Mouse (Mus musculus) embryonic facial prominence, embryonic 15.5 days (tissue): ENCODE results near the gene Fosl2. TPM values are rescaled to one million over a fixed set of nuclear protein-coding genes. Genes with fewer than 3 reads are reported as not detected.

Experiments used
- ATAC-seq: fragments of 200-750 bp; cut with Nextera tagmentation; 2 replicates; pipeline ENCODE4 v1.8.0; 2017; ENCODE audit warnings: low read depth, moderate TSS enrichment; ENCODE audit not compliant: insufficient number of reproducible peaks, low FRiP score, low TSS enrichment
- H3K27ac ChIP-seq: fragments of 300-500 bp; sonication (generic); replicated peaks from 2 replicates; pipeline ENCODE4 v1.5.1; 2015; ENCODE audit warnings: mild to moderate bottlenecking, inconsistent platforms
- H3K27me3 ChIP-seq: fragments of 300-500 bp; sonication (generic); 2 replicates; pipeline ENCODE4 v1.6.1; 2015; ENCODE audit warnings: inconsistent platforms
- H3K36me3 ChIP-seq: fragments of 300-500 bp; sonication (generic); 2 replicates; pipeline ENCODE4 v1.6.1; 2015; ENCODE audit warnings: mild to moderate bottlenecking, inconsistent platforms
- H3K4me1 ChIP-seq: fragments of 300-500 bp; sonication (generic); 2 replicates; pipeline ENCODE4 v1.6.1; 2015; ENCODE audit warnings: inconsistent platforms
- H3K4me2 ChIP-seq: fragments of 300-500 bp; sonication (generic); replicated peaks from 2 replicates; pipeline ENCODE4 v1.6.1; 2015; ENCODE audit warnings: mild to moderate bottlenecking, inconsistent platforms
- H3K4me3 ChIP-seq: fragments of 300-500 bp; sonication (generic); replicated peaks from 2 replicates; pipeline ENCODE4 v1.5.1; 2015; ENCODE audit warnings: mild to moderate bottlenecking, inconsistent platforms
- H3K9ac ChIP-seq: fragments of 300-500 bp; sonication (generic); 2 replicates; pipeline ENCODE4 v1.6.1; 2015; ENCODE audit warnings: inconsistent platforms
- H3K9me3 ChIP-seq: fragments of 300-500 bp; sonication (generic); replicated peaks from 2 replicates; pipeline ENCODE4 v1.6.1; 2016; ENCODE audit warnings: inconsistent platforms
- WGBS: fragments of 180-500 bp; shearing (Covaris S2); methylation state at CpG from one replicate; pipeline ENCODE4 v1.1.7; 2015; 5-methylcytosine and 5-hydroxymethylcytosine counted together
- polyA plus RNA-seq: library from polyadenylated mRNA; unstranded; fragments of >200 nt; fragmentation: Nextera tagmentation; extraction: Ambion mirVana; gene quantifications from 2 replicates; pipeline ENCODE4 v1.2.1, GENCODE M21; 2015

Fosl2 gene
- polyA plus RNA-seq, 1 experiment from 2014 or later: 12.5 TPM

- H3K27ac ChIP-seq: peak overlapping the region; percentile 66
- 51% methylated on average over 4 of the region's 4 CpGs for WGBS
- H3K9ac ChIP-seq: no peak overlapping the region
- ATAC-seq: peak; percentile 74
- no peaks in the 10 kb centered on the region for H3K36me3 ChIP-seq
- H3K4me3 ChIP-seq: no peak overlapping the region
- H3K4me1 ChIP-seq: peaks cover 9% of the 10 kb centered on the region; the same call in 1 of the 2 replicates
- no peaks in the 10 kb centered on the region for H3K27me3 ChIP-seq
- no peak overlapping the region for H3K4me2 ChIP-seq
- H3K9me3 ChIP-seq: no peaks in the 10 kb centered on the region
Observed at GRCm38 (mm10) chr5:32182885-32183629, 47.5 kb downstream of the Fosl2 start.

GRCm38 (mm10) chr5:32187717-32188116 is 52.1 kb downstream of the Fosl2 start:
- WGBS: 25% methylated on average over 11 of the region's 11 CpGs
- peaks cover 13% of the 10 kb centered on the region; the same call in 1 of the 2 replicates for H3K4me1 ChIP-seq
- no peaks in the 10 kb centered on the region for H3K9me3 ChIP-seq
- H3K36me3 ChIP-seq: no peaks in the 10 kb centered on the region
- no peaks in the 10 kb centered on the region for H3K27me3 ChIP-seq
- H3K4me3 ChIP-seq: no peak overlapping the region
- H3K4me2 ChIP-seq: no peak overlapping the region
- no peak overlapping the region for H3K27ac ChIP-seq
- no peak for ATAC-seq
- no peak overlapping the region for H3K9ac ChIP-seq

GRCm38 (mm10) chr5:32191259-32191658 is 55.7 kb downstream of the Fosl2 start:
- Histone ChIP-seq H3K9me3 (no peaks in the 10 kb centered on the region), H3K4me2 (no peak overlapping the region), H3K27me3 (no peaks in the 10 kb centered on the region), H3K27ac (peak overlapping the region; percentile 65), H3K4me3 (no peak overlapping the region), H3K36me3 (no peaks in the 10 kb centered on the region), H3K4me1 (peaks cover 6% of the 10 kb centered on the region; the same call in 1 of the 2 replicates), H3K9ac (no peak overlapping the region)
- ATAC-seq: no peak
- 39% methylated on average over 5 of the region's 5 CpGs for WGBS

- Histone ChIP-seq H3K36me3 (no peaks in the 10 kb centered on the region), H3K4me3 (no peak overlapping the region), H3K9ac (no peak overlapping the region), H3K4me2 (no peak overlapping the region), H3K9me3 (no peaks in the 10 kb centered on the region), H3K27me3 (no peaks in the 10 kb centered on the region), H3K4me1 (peaks cover 8% of the 10 kb centered on the region; the same call in 1 of the 2 replicates), H3K27ac (0 out of 2 replicates have a peak overlapping the region, but pooled peaks have one; percentile 65)
- 73% methylated on average over 16 of the region's 16 CpGs for WGBS
- no peak for ATAC-seq
Observed at GRCm38 (mm10) chr5:32192016-32192845, 56.6 kb downstream of the Fosl2 start.

- Histone ChIP-seq H3K27ac (no peak overlapping the region), H3K9me3 (no peaks in the 10 kb centered on the region), H3K27me3 (no peaks in the 10 kb centered on the region), H3K36me3 (no peaks in the 10 kb centered on the region), H3K4me2 (no peak overlapping the region), H3K9ac (no peak overlapping the region), H3K4me3 (no peak overlapping the region), H3K4me1 (peaks cover 16% of the 10 kb centered on the region; the same call in 1 of the 2 replicates)
- 60% methylated on average over 4 of the region's 4 CpGs for WGBS
- ATAC-seq: no peak
Observed at GRCm38 (mm10) chr5:32194236-32194635, 58.6 kb downstream of the Fosl2 start.

- no peaks in the 10 kb centered on the region for H3K27me3 ChIP-seq
- H3K36me3 ChIP-seq: no peaks in the 10 kb centered on the region
- H3K27ac ChIP-seq: no peak overlapping the region
- no peak overlapping the region for H3K4me2 ChIP-seq
- no peak overlapping the region for H3K4me3 ChIP-seq
- 57% methylated on average over 12 of the region's 12 CpGs for WGBS
- peaks cover 18% of the 10 kb centered on the region; the same call in 1 of the 2 replicates for H3K4me1 ChIP-seq
- H3K9ac ChIP-seq: no peak overlapping the region
- no peaks in the 10 kb centered on the region for H3K9me3 ChIP-seq
- ATAC-seq: no peak
Observed at GRCm38 (mm10) chr5:32195857-32196609, 60.4 kb downstream of the Fosl2 start.

- H3K9ac ChIP-seq: no peak overlapping the region
- no peak overlapping the region for H3K4me3 ChIP-seq
- ATAC-seq: peak; percentile 67; the same call in 1 of the 2 replicates
- H3K4me1 ChIP-seq: peaks cover 11% of the 10 kb centered on the region; the same call in 1 of the 2 replicates
- H3K27ac ChIP-seq: no peak overlapping the region
- H3K9me3 ChIP-seq: no peaks in the 10 kb centered on the region
- no peaks in the 10 kb centered on the region for H3K27me3 ChIP-seq
- 10% methylated on average over 4 of the region's 4 CpGs for WGBS
- no peak overlapping the region for H3K4me2 ChIP-seq
- H3K36me3 ChIP-seq: no peaks in the 10 kb centered on the region
Observed at GRCm38 (mm10) chr5:32197698-32198097, 62.1 kb downstream of the Fosl2 start.

GRCm38 (mm10) chr5:32199136-32199535 is 63.5 kb downstream of the Fosl2 start:
- H3K36me3 ChIP-seq: no peaks in the 10 kb centered on the region
- peak overlapping the region; percentile 34; the same call in 1 of the 2 replicates for H3K27ac ChIP-seq
- H3K4me1 ChIP-seq: peaks cover 11% of the 10 kb centered on the region; the same call in 1 of the 2 replicates
- H3K27me3 ChIP-seq: no peaks in the 10 kb centered on the region
- H3K9me3 ChIP-seq: no peaks in the 10 kb centered on the region
- no peak overlapping the region for H3K9ac ChIP-seq
- H3K4me3 ChIP-seq: no peak overlapping the region
- no peak for ATAC-seq
- no peak overlapping the region for H3K4me2 ChIP-seq
- 61% methylated on average over 3 of the region's 3 CpGs for WGBS

GRCm38 (mm10) chr5:32199594-32199993 is 64.0 kb downstream of the Fosl2 start:
- Histone ChIP-seq H3K9me3 (no peaks in the 10 kb centered on the region), H3K27me3 (no peaks in the 10 kb centered on the region), H3K36me3 (no peaks in the 10 kb centered on the region), H3K27ac (no peak overlapping the region; the same call in 1 of the 2 replicates), H3K9ac (no peak overlapping the region), H3K4me3 (no peak overlapping the region), H3K4me1 (peaks cover 11% of the 10 kb centered on the region; the same call in 1 of the 2 replicates), H3K4me2 (no peak overlapping the region)
- no peak for ATAC-seq
- 84% methylated on average over 3 of the region's 3 CpGs for WGBS

- Histone ChIP-seq H3K4me3 (no peak overlapping the region), H3K27ac (no peak overlapping the region), H3K4me2 (no peak overlapping the region), H3K9me3 (no peaks in the 10 kb centered on the region), H3K36me3 (no peaks in the 10 kb centered on the region), H3K27me3 (no peaks in the 10 kb centered on the region), H3K4me1 (no peaks in the 10 kb centered on the region), H3K9ac (no peak overlapping the region)
- no peak for ATAC-seq
- WGBS: 64% methylated on average over 4 of the region's 4 CpGs
Observed at GRCm38 (mm10) chr5:32204653-32205052, 69.1 kb downstream of the Fosl2 start.

- no peak overlapping the region for H3K4me3 ChIP-seq
Observed at GRCm38 (mm10) chr5:32206726-32207125, 71.1 kb downstream of the Fosl2 start.

More at GRCm38 (mm10) chr5:32206726-32207125, 71.1 kb downstream of the Fosl2 start:
- Histone ChIP-seq H3K27ac (no peak overlapping the region), H3K9ac (no peak overlapping the region), H3K4me2 (no peak overlapping the region), H3K27me3 (no peaks in the 10 kb centered on the region), H3K36me3 (no peaks in the 10 kb centered on the region), H3K9me3 (no peaks in the 10 kb centered on the region), H3K4me1 (peaks cover 5% of the 10 kb centered on the region; the same call in 1 of the 2 replicates)
- no peak for ATAC-seq
- WGBS: 77% methylated on average over 2 of the region's 2 CpGs
